Mouse (Mus musculus) midbrain, embryonic 16.5 days (tissue): ENCODE results near the gene Padi4. TPM values are rescaled to one million over a fixed set of nuclear protein-coding genes. Genes with fewer than 3 reads are reported as not detected.

Experiments
- ATAC-seq: fragments of 200-750 bp; cut with Nextera tagmentation; 2 replicates; pipeline ENCODE4 v1.8.0; 2017; ENCODE audit warnings: moderate TSS enrichment
- H3K27ac ChIP-seq: fragments of 300-500 bp; sonication (generic); 2 replicates; pipeline ENCODE4 v1.5.1; 2014; ENCODE audit warnings: mild to moderate bottlenecking, low read length, mixed read lengths
- H3K27me3 ChIP-seq: fragments of 300-500 bp; sonication (generic); 2 replicates; pipeline ENCODE4 v1.6.1; 2014; ENCODE audit warnings: low read depth, low read length, mixed read lengths; ENCODE audit not compliant: control insufficient read depth, insufficient read depth
- H3K36me3 ChIP-seq: fragments of 300-500 bp; sonication (generic); 2 replicates; pipeline ENCODE4 v1.6.1; 2014; ENCODE audit warnings: mild to moderate bottlenecking, low read length, moderate library complexity, mixed read lengths; ENCODE audit not compliant: control insufficient read depth, insufficient read depth
- H3K4me1 ChIP-seq: fragments of 300-500 bp; sonication (generic); 2 replicates; pipeline ENCODE4 v1.6.1; 2014; ENCODE audit warnings: mild to moderate bottlenecking, low read length, mixed read lengths; ENCODE audit not compliant: control insufficient read depth, insufficient read depth
- H3K4me2 ChIP-seq: fragments of 300-500 bp; sonication (generic); 2 replicates; pipeline ENCODE4 v1.6.1; 2014; ENCODE audit warnings: mild to moderate bottlenecking, low read length, mixed read lengths
- H3K4me3 ChIP-seq: fragments of 300-500 bp; sonication (generic); 2 replicates; pipeline ENCODE4 v1.5.1; 2014; ENCODE audit warnings: low read depth, mild to moderate bottlenecking, low read length, moderate library complexity, mixed read lengths
- H3K9ac ChIP-seq: fragments of 300-500 bp; sonication (generic); 2 replicates; pipeline ENCODE4 v1.6.1; 2014; ENCODE audit warnings: low read depth, low read length, mixed read lengths
- H3K9me3 ChIP-seq: fragments of 300-500 bp; sonication (generic); replicated peaks from 2 replicates; pipeline ENCODE4 v1.6.1; 2014; ENCODE audit warnings: mild to moderate bottlenecking, low read length, mixed read lengths; ENCODE audit not compliant: control insufficient read depth, poor library complexity, severe bottlenecking
- WGBS: fragments of 180-500 bp; shearing (Covaris S2); extraction: QIAGEN DNeasy Blood & Tissue Kit; methylation state at CpG from one replicate; pipeline ENCODE4 v1.1.7; 2014; 5-methylcytosine and 5-hydroxymethylcytosine counted together
- polyA plus RNA-seq: library from polyadenylated mRNA; unstranded; fragments of >200 nt; fragmentation: Nextera tagmentation; extraction: Ambion mirVana; gene quantifications from 2 replicates; pipeline ENCODE4 v1.2.1, GENCODE M21; 2015

Padi4 gene
- polyA plus RNA-seq = 0.20 and 0.25 TPM in 2 replicates

- Histone ChIP-seq H3K9me3 (no peaks in the 10 kb centered on the region), H3K4me3 (no peak within 1 kb of the TSS), H3K27ac (no peak within 1 kb of the TSS), H3K4me2 (no peak within 1 kb of the TSS), H3K27me3 (no peaks in the 10 kb centered on the region), H3K9ac (no peak within 1 kb of the TSS), H3K36me3 (no peaks in the 10 kb centered on the region), H3K4me1 (0 out of 2 replicates have a peak, but pooled peaks cover 3% of the 10 kb centered on the region)
- WGBS = 86% methylated on average over 21 of the region's 21 CpGs
- ATAC-seq = no peak
Observed at GRCm38 (mm10) chr4:140774025-140774800, at the start of gene Padi4. Padi4 (minus strand) TSS chr4:140774236.

GRCm38 (mm10) chr4:140821988-140822387 is 48.0 kb upstream of the Padi4 start:
- Histone ChIP-seq H3K4me3 (no peak overlapping the region), H3K4me1 (no peaks in the 10 kb centered on the region), H3K9ac (no peak overlapping the region), H3K27me3 (no peaks in the 10 kb centered on the region; the same call in 1 of the 2 replicates), H3K36me3 (no peaks in the 10 kb centered on the region), H3K27ac (no peak overlapping the region), H3K9me3 (no peaks in the 10 kb centered on the region; the same call in 1 of the 2 replicates), H3K4me2 (no peak overlapping the region)
- ATAC-seq = no peak
- 61% methylated on average over 5 of the region's 5 CpGs for WGBS

GRCm38 (mm10) chr4:140817413-140817812 is 43.4 kb upstream of the Padi4 start:
- Histone ChIP-seq H3K36me3 (no peaks in the 10 kb centered on the region), H3K9ac (no peak overlapping the region), H3K4me2 (no peak overlapping the region), H3K27me3 (peaks cover 8% of the 10 kb centered on the region), H3K27ac (no peak overlapping the region), H3K4me1 (no peaks in the 10 kb centered on the region), H3K4me3 (no peak overlapping the region), H3K9me3 (no peaks in the 10 kb centered on the region)
- 92% methylated on average over 8 of the region's 8 CpGs for WGBS
- no peak for ATAC-seq

- H3K4me3 ChIP-seq = no peak overlapping the region
- no peaks in the 10 kb centered on the region for H3K4me1 ChIP-seq
- H3K9me3 ChIP-seq = no peaks in the 10 kb centered on the region
- WGBS = 68% methylated on average over 10 of the region's 10 CpGs
- peaks cover 8% of the 10 kb centered on the region for H3K27me3 ChIP-seq
- no peaks in the 10 kb centered on the region for H3K36me3 ChIP-seq
- no peak overlapping the region for H3K27ac ChIP-seq
- no peak overlapping the region for H3K4me2 ChIP-seq
- ATAC-seq = no peak
- no peak overlapping the region for H3K9ac ChIP-seq
Observed at GRCm38 (mm10) chr4:140815996-140816917, 42.2 kb upstream of the Padi4 start.

GRCm38 (mm10) chr4:140815496-140815895 is 41.5 kb upstream of the Padi4 start:
- Histone ChIP-seq H3K27ac (no peak overlapping the region), H3K4me1 (no peaks in the 10 kb centered on the region), H3K36me3 (no peaks in the 10 kb centered on the region), H3K4me2 (no peak overlapping the region), H3K9me3 (no peaks in the 10 kb centered on the region), H3K4me3 (no peak overlapping the region), H3K9ac (no peak overlapping the region), H3K27me3 (peaks cover 8% of the 10 kb centered on the region)
- 79% methylated on average over 5 of the region's 5 CpGs for WGBS
- ATAC-seq = no peak

- peaks cover 8% of the 10 kb centered on the region for H3K27me3 ChIP-seq
- 25% methylated on average over 36 of the region's 36 CpGs for WGBS
- no peak for ATAC-seq
- no peaks in the 10 kb centered on the region for H3K9me3 ChIP-seq
- H3K9ac ChIP-seq = no peak overlapping the region
- H3K4me3 ChIP-seq = no peak overlapping the region
- no peaks in the 10 kb centered on the region for H3K4me1 ChIP-seq
- H3K4me2 ChIP-seq = peak overlapping the region; percentile 37
- H3K36me3 ChIP-seq = no peaks in the 10 kb centered on the region
- H3K27ac ChIP-seq = no peak overlapping the region
Observed at GRCm38 (mm10) chr4:140814241-140815225, 40.5 kb upstream of the Padi4 start.

GRCm38 (mm10) chr4:140813358-140814185 is 39.5 kb upstream of the Padi4 start:
- Histone ChIP-seq H3K9ac (no peak overlapping the region), H3K36me3 (no peaks in the 10 kb centered on the region), H3K27ac (no peak overlapping the region), H3K4me2 (peak overlapping the region; percentile 37), H3K4me3 (no peak overlapping the region), H3K27me3 (peaks cover 8% of the 10 kb centered on the region), H3K9me3 (no peaks in the 10 kb centered on the region), H3K4me1 (no peaks in the 10 kb centered on the region)
- no peak for ATAC-seq
- WGBS = 29% methylated on average over 13 of the region's 13 CpGs

GRCm38 (mm10) chr4:140812609-140813008 is 38.6 kb upstream of the Padi4 start:
- Histone ChIP-seq H3K4me3 (no peak overlapping the region), H3K36me3 (no peaks in the 10 kb centered on the region), H3K4me1 (no peaks in the 10 kb centered on the region), H3K27me3 (peaks cover 8% of the 10 kb centered on the region), H3K9ac (no peak overlapping the region), H3K9me3 (no peaks in the 10 kb centered on the region), H3K4me2 (no peak overlapping the region), H3K27ac (no peak overlapping the region)
- WGBS = 40% methylated on average over 13 of the region's 14 CpGs
- ATAC-seq = no peak
